13 mouse cellular contexts compared by ENCODE assay signal in the genomic region with DNA sequence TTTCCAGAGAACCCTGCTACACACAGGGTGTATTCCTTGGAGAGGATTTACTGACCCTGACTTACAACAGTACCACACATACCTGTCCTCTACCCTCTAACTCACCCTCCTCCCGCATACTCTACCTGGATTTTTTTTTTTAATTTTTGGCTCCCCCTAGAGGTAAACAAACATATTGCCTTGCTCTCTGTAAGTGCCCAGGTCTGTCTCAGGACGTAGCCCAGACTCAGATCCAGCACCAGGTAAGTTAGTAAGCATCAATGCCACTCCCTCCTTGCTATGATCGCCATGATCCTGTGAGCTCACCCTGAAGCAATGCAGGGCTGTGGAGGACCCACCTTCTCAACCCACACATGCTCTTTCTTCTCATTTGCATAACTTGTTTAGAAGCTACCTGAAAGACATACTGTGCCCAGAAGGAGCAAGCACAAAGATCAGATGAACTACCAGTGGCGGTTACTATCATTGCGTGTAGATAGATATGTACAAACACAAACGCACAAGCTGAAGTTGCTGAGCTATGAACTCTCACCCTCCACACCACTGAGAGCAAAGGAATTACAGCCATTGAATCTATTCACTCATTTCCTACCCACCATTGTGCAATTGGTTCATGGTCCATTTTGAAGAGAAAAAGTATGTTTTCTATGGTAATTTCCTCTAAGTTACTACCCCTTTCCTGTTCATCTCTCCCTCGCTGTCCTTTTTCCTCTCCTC. TPM values are rescaled to one million over a fixed set of nuclear protein-coding genes. Genes with fewer than 3 reads are reported as not detected.
A peak's percentile ranks its signal among the peaks of the same experiment; 100 is the strongest.
DNase-seq lines count a peak whose midpoint lies in the region; ATAC-seq and TF ChIP-seq lines count a peak whose summit lies in the region.
"Had no signal": no experiment of that assay in that cellular context is flagged by ENCODE, and none has a peak within 500 bp of the region (broad histone marks: within the 10 kb centered on the region; RNA-seq: fewer than 3 reads in every experiment).

No protein-coding gene starts in this region.

- peaks cover 2 to 24% of the 10 kb centered on the region in 2 experiments for H3K36me3 ChIP-seq in CH12.LX (replicated peaks in 1 of 2; ENCODE audit: control insufficient read depth in 1 of 2, insufficient read depth in 1 of 2, low read length in 1 of 2)
- H3K36me3 ChIP-seq: midbrain, embryonic 12.5 days had no signal

- TF ChIP-seq CTCF in layer of hippocampus, adult 2 months (conservative IDR thresholded peaks at IDR 0.05): peak; percentile 72
- peak; percentile 51 to 53 for TF ChIP-seq CTCF in CH12.LX (conservative IDR thresholded peaks at IDR 0.05 in 1 of 2, IDR thresholded peaks at IDR 0.05 in 1 of 2; ENCODE audit: low read depth in 2 of 2, low read length in 2 of 2)

- no peak overlapping the region for H3K4me3 ChIP-seq in layer of hippocampus, adult 2 months
- H3K4me3 ChIP-seq in CH12.LX (replicated peaks in 1 of 3; ENCODE audit: low read depth in 2 of 3, low read length in 2 of 3, poor library complexity in 1 of 3): no peak overlapping the region
- H3K4me3 ChIP-seq: midbrain, embryonic 12.5 days had no signal

- in situ Hi-C loops in CH12.LX (cut with MboI; ENCODE audit: low pct_ligation_motif_present, low pct_unique_long_range_greater_than_20kb, low sequenced_read_pairs): loop anchor here (25.0 kb wide), 1 partner anchor 1245 kb away; no protein-coding TSS in a partner anchor

- peak; percentile 50; the same call in 1 of the 2 replicates for ATAC-seq in common myeloid progenitor, adult 5-6 weeks (replicated peaks; ENCODE audit: low read depth, poor library complexity, severe bottlenecking)
- ATAC-seq in megakaryocyte progenitor cell, adult 5-6 weeks (replicated peaks; ENCODE audit: poor library complexity): peak; percentile 64
- ATAC-seq in cerebellum, adult (ENCODE audit: insufficient number of reproducible peaks, low FRiP score, low TSS enrichment): no peak

- H3K4me1 ChIP-seq in CH12.LX (ENCODE audit: control insufficient read depth in 1 of 2, insufficient read depth in 2 of 2): peaks cover 6% of the 10 kb centered on the region in 2 experiments; a peak in 2 of 4 replicates
- H3K4me1 ChIP-seq: midbrain, embryonic 12.5 days had no signal

- H3K9ac ChIP-seq in CH12.LX (ENCODE audit: insufficient read depth, low read depth): no peak overlapping the region
- H3K9ac ChIP-seq: midbrain, embryonic 12.5 days had no signal

- H3K27me3 ChIP-seq in CH12.LX (replicated peaks): no peaks in the 10 kb centered on the region
- H3K27me3 ChIP-seq: midbrain, embryonic 12.5 days had no signal

- TF ChIP-seq RAD21 in CH12.LX (IDR thresholded peaks at IDR 0.05; ENCODE audit: low read depth, low read length): peak; percentile 24

- DNase-seq in layer of hippocampus, adult 2 months (ENCODE audit: low spot score in 2 of 2): no peak
- DNase-seq in layer of hippocampus, postnatal 36 days: no peak
- no peak for DNase-seq in CH12.LX (ENCODE audit: extremely low read depth)
- no peak for DNase-seq in ovary, postnatal 14 days (ENCODE audit: low spot score)
- no peak for DNase-seq in spleen, postnatal 36 days (ENCODE audit: low spot score in 2 of 2)
- DNase-seq: kidney, postnatal 25 days; left cerebral cortex, postnatal 4 days; thymus, adult 2 months had no signal

- H3K4me2 ChIP-seq in CH12.LX (ENCODE audit: insufficient read depth, low read depth, poor library complexity, severe bottlenecking): no peak overlapping the region
- H3K4me2 ChIP-seq: midbrain, embryonic 12.5 days had no signal

- TF ChIP-seq POLR2A in CH12.LX (IDR thresholded peaks at IDR 0.05; ENCODE audit: low read depth, low read length): no peak

- no peaks in the 10 kb centered on the region for H3K9me3 ChIP-seq in CH12.LX (replicated peaks; ENCODE audit: low read length)
- H3K9me3 ChIP-seq: midbrain, embryonic 12.5 days had no signal

- dilution Hi-C loops in CH12.LX (cut with MboI; ENCODE audit: extremely low pct_ligation_motif_present, extremely low pct_unique_long_range_greater_than_20kb, low sequenced_read_pairs): no loop called here

- TF ChIP-seq EP300 in CH12.LX (IDR thresholded peaks at IDR 0.05; ENCODE audit: low read length): no peak

- H3K79me2 ChIP-seq in CH12.LX (replicated peaks; ENCODE audit: control insufficient read depth, extremely low read depth, insufficient read depth, poor library complexity, severe bottlenecking): no peaks in the 10 kb centered on the region

- no peak overlapping the region for H3K27ac ChIP-seq in layer of hippocampus, adult 2 months
- no peak overlapping the region for H3K27ac ChIP-seq in CH12.LX (ENCODE audit: insufficient read depth, low read depth)
- H3K27ac ChIP-seq: midbrain, embryonic 12.5 days had no signal

TF ChIP-seq in CH12.LX, 34 proteins besides CTCF, POLR2A, EP300 and RAD21:
- TF ChIP-seq ZNF384 (IDR thresholded peaks at IDR 0.05; ENCODE audit: low read depth, low read length): peak; percentile 82
- TF ChIP-seq RCOR1 (conservative IDR thresholded peaks at IDR 0.05; ENCODE audit: low read depth, low read length): no peak

RNA-seq across cellular contexts. Expression of gene Pdlim1, which starts 39.7 kb away (rescaled TPM):
- 10 to 100 TPM; 10.9 to 13.2 TPM for total RNA-seq in layer of hippocampus, adult 2 months (2021)
- total RNA-seq in layer of hippocampus, postnatal 36 days (2021): 10 to 100 TPM in 1 of 2 experiments, 1 to 10 TPM in 1; 10.0 to 12.1 TPM
- 16.4 and 18.7 TPM in 2 replicates for total RNA-seq in CH12.LX (2012; rRNA removed)
- 14.3 and 15.1 TPM in 2 replicates for total RNA-seq in CH12.LX (2014; rRNA removed)
- polyA plus RNA-seq in CH12.LX (2012; ENCODE audit: insufficient read length, low read depth): 54.9 and 57.0 TPM in 2 replicates
- total RNA-seq in common myeloid progenitor, adult 5-6 weeks (2017): 61.8 and 68.8 TPM in 2 replicates
- 49.9 and 83.4 TPM in 2 replicates for total RNA-seq in megakaryocyte progenitor cell, adult 5-6 weeks (2015)
- total RNA-seq in megakaryocyte progenitor cell, adult 5-6 weeks (2017): 36.9 and 46.5 TPM in 2 replicates

RNA-seq across cellular contexts. Expression of gene Cyp2c70, which starts 44.9 kb away (rescaled TPM):
- total RNA-seq in layer of hippocampus, adult 2 months (2021): 1 to 10 TPM; 1.9 to 3.0 TPM
- 1 to 10 TPM; 2.2 to 2.5 TPM for total RNA-seq in layer of hippocampus, postnatal 36 days (2021)
- total RNA-seq in CH12.LX (2012; rRNA removed) (not detected in 2 replicates), CH12.LX (2014; rRNA removed) (not detected in 2 replicates)
- polyA plus RNA-seq in CH12.LX (2012; ENCODE audit: insufficient read length, low read depth): not detected in 2 replicates
- total RNA-seq in common myeloid progenitor, adult 5-6 weeks (2017): not detected in 2 replicates
- not detected in 2 replicates for total RNA-seq in megakaryocyte progenitor cell, adult 5-6 weeks (2015)
- not detected in 2 replicates for total RNA-seq in megakaryocyte progenitor cell, adult 5-6 weeks (2017)
- polyA plus RNA-seq: embryonic facial prominence, embryonic 14.5 days; midbrain, embryonic 12.5 days had no signal
